ENCODE assay signal across 8 mouse cellular contexts in genomic region chr2:143916229-143916628, GRCm38 (mm10). TPM values are rescaled to one million over a fixed set of nuclear protein-coding genes. Genes with fewer than 3 reads are reported as not detected.
DNase-seq lines count a peak whose midpoint lies in the region; ATAC-seq and TF ChIP-seq lines count a peak whose summit lies in the region.

No protein-coding gene starts in this region.

- peak overlapping the region; percentile 83 for H3K4me3 ChIP-seq in intestine, embryonic 14.5 days (ENCODE audit: low read depth, low read length)
- peak overlapping the region; percentile 89 for H3K4me3 ChIP-seq in midbrain, postnatal 0 days (ENCODE audit: low read depth, low read length)

- TF ChIP-seq CTCF in midbrain, postnatal 0 days (IDR thresholded peaks at IDR 0.05): no peak

- ATAC-seq in intestine, embryonic 14.5 days (replicated peaks; ENCODE audit: low FRiP score, low TSS enrichment, low read depth): no peak
- ATAC-seq in midbrain, postnatal 0 days (ENCODE audit: low FRiP score): no peak

- peaks cover 15% of the 10 kb centered on the region; the same call in 1 of the 2 replicates for H3K4me1 ChIP-seq in intestine, embryonic 14.5 days (replicated peaks; ENCODE audit: control insufficient read depth, insufficient read depth, low read length)
- H3K4me1 ChIP-seq in midbrain, postnatal 0 days (ENCODE audit: insufficient read depth, low read length): peaks cover 15% of the 10 kb centered on the region

- H3K27ac ChIP-seq in intestine, embryonic 14.5 days (ENCODE audit: low read depth): peak overlapping the region; percentile 99
- H3K27ac ChIP-seq in midbrain, postnatal 0 days (ENCODE audit: low read depth, low read length): peak overlapping the region; percentile 94

- no peaks in the 10 kb centered on the region for H3K36me3 ChIP-seq in intestine, embryonic 14.5 days (ENCODE audit: control insufficient read depth, insufficient read depth, low read length)
- H3K36me3 ChIP-seq in midbrain, postnatal 0 days (ENCODE audit: insufficient read depth, low read length): no peaks in the 10 kb centered on the region

- peak overlapping the region; percentile 59 for H3K4me2 ChIP-seq in intestine, embryonic 14.5 days (ENCODE audit: low read length)
- H3K4me2 ChIP-seq in midbrain, postnatal 0 days (ENCODE audit: low read depth, low read length, poor library complexity, severe bottlenecking): peak overlapping the region; percentile 78

- WGBS in intestine, embryonic 14.5 days: 3% methylated on average over 5 of the region's 5 CpGs
- WGBS in midbrain, postnatal 0 days: 9% methylated on average over 5 of the region's 5 CpGs

- DNase-seq in right cerebral cortex, adult 2 months (ENCODE audit: low spot score in 2 of 2): peak; percentile 15 to 28
- DNase-seq in right cerebral cortex, postnatal 25 days: no peak
- peak; percentile 34 for DNase-seq in embryo, embryonic 10.5 days (ENCODE audit: low spot score)
- no peak for DNase-seq in intestine, embryonic 14.5 days (ENCODE audit: low spot score)
- DNase-seq in liver: peak; percentile 71
- DNase-seq in midbrain, postnatal 0 days (ENCODE audit: low spot score): no peak
- DNase-seq in cerebellum, adult 8-10 months: no peak
- DNase-seq in cerebellum, adult 9-11 months: no peak

- no peaks in the 10 kb centered on the region for H3K9me3 ChIP-seq in intestine, embryonic 14.5 days (ENCODE audit: control insufficient read depth, low read length)
- no peaks in the 10 kb centered on the region for H3K9me3 ChIP-seq in midbrain, postnatal 0 days (ENCODE audit: low read length)

- no peaks in the 10 kb centered on the region for H3K27me3 ChIP-seq in intestine, embryonic 14.5 days (replicated peaks; ENCODE audit: control insufficient read depth, insufficient read depth, low read length)
- H3K27me3 ChIP-seq in midbrain, postnatal 0 days (ENCODE audit: insufficient read depth, low read length): no peaks in the 10 kb centered on the region

- peak overlapping the region; percentile 92 for H3K9ac ChIP-seq in intestine, embryonic 14.5 days (ENCODE audit: low read length)
- H3K9ac ChIP-seq in midbrain, postnatal 0 days (replicated peaks; ENCODE audit: low read length, poor library complexity, severe bottlenecking): peak overlapping the region; percentile 94

RNA-seq across cellular contexts. Expression of gene Dstn, which starts 1.1 kb away (rescaled TPM):
- 684 and 706 TPM in 2 replicates for polyA plus RNA-seq in intestine, embryonic 14.5 days (2014; fragmentation: Nextera tagmentation; extraction: Ambion mirVana)
- total RNA-seq in midbrain, postnatal 0 days (2014; rRNA removed): 244 and 284 TPM in 2 replicates
- 409 and 413 TPM in 2 replicates for polyA plus RNA-seq in midbrain, postnatal 0 days (2015; fragmentation: Nextera tagmentation; extraction: Ambion mirVana)

RNA-seq across cellular contexts. Expression of gene Bfsp1, which starts 53.3 kb away (rescaled TPM):
- 1.6 and 2.3 TPM in 2 replicates for polyA plus RNA-seq in intestine, embryonic 14.5 days (2014; fragmentation: Nextera tagmentation; extraction: Ambion mirVana)
- 1.5 and 2.5 TPM in 2 replicates for total RNA-seq in midbrain, postnatal 0 days (2014; rRNA removed)
- polyA plus RNA-seq in midbrain, postnatal 0 days (2015; fragmentation: Nextera tagmentation; extraction: Ambion mirVana): 2.5 TPM in 2 replicates

Comparison
In these comparisons a context has a peak if more than half of its experiments do, and no peak if none do; other contexts are left out.
1. DNase-seq: peak in right cerebral cortex, adult 2 months (2 of 2), embryo, embryonic 10.5 days (single experiment) and liver (single experiment); none in right cerebral cortex, postnatal 25 days (single experiment), intestine, embryonic 14.5 days (single experiment), midbrain, postnatal 0 days (single experiment), cerebellum, adult 8-10 months (single experiment) and cerebellum, adult 9-11 months (single experiment).